Mouse (Mus musculus): ENCODE data around the gene B4galt7. TPM values are rescaled to one million over a fixed set of nuclear protein-coding genes. Genes with fewer than 3 reads are reported as not detected.

B4galt7 gene
- polyA plus RNA-seq, 1 experiment from 2014 or later: 40.9 TPM

GRCm38 (mm10) chr13:55592512-55593253 is 7.0 kb upstream of the B4galt7 start:
- no peaks in the 10 kb centered on the region for H3K27me3 ChIP-seq (replicated peaks; ENCODE audit: control insufficient read depth, insufficient read depth, low read length)
- peak overlapping the region; percentile 85 for H3K4me3 ChIP-seq (ENCODE audit: low read length)
- H3K36me3 ChIP-seq (ENCODE audit: control insufficient read depth, insufficient read depth, low read length): peaks cover 26% of the 10 kb centered on the region
- peaks cover 7% of the 10 kb centered on the region for H3K4me1 ChIP-seq (ENCODE audit: control insufficient read depth, insufficient read depth, low read depth, low read length)
- 5% methylated on average over 29 of the region's 29 CpGs for WGBS
- ATAC-seq: peak; percentile 98
- peak overlapping the region; percentile 81 for H3K4me2 ChIP-seq (ENCODE audit: low read length)
- no peaks in the 10 kb centered on the region for H3K9me3 ChIP-seq (ENCODE audit: control insufficient read depth, low read length)
- peak overlapping the region; percentile 91 for H3K9ac ChIP-seq (ENCODE audit: low read depth, low read length)
- peak overlapping the region; percentile 79 for H3K27ac ChIP-seq (ENCODE audit: low read depth, low read length)

- Histone ChIP-seq H3K27ac (ENCODE audit: low read depth, low read length) (peak overlapping the region; percentile 79), H3K4me3 (ENCODE audit: low read length) (peak overlapping the region; percentile 85), H3K27me3 (replicated peaks; ENCODE audit: control insufficient read depth, insufficient read depth, low read length) (no peaks in the 10 kb centered on the region), H3K36me3 (ENCODE audit: control insufficient read depth, insufficient read depth, low read length) (peaks cover 27% of the 10 kb centered on the region), H3K9ac (ENCODE audit: low read depth, low read length) (peak overlapping the region; percentile 91), H3K4me1 (ENCODE audit: control insufficient read depth, insufficient read depth, low read depth, low read length) (peaks cover 7% of the 10 kb centered on the region), H3K4me2 (ENCODE audit: low read length) (peak overlapping the region; percentile 81), H3K9me3 (ENCODE audit: control insufficient read depth, low read length) (no peaks in the 10 kb centered on the region)
- peak; percentile 74 for ATAC-seq
- under 1% methylated on average over 31 of the region's 31 CpGs for WGBS
Measured at GRCm38 (mm10) chr13:55593254-55593747, 6.4 kb upstream of the B4galt7 start.

GRCm38 (mm10) chr13:55595375-55595774 is 4.3 kb upstream of the B4galt7 start:
- Histone ChIP-seq H3K36me3 (ENCODE audit: control insufficient read depth, insufficient read depth, low read length) (peaks cover 27% of the 10 kb centered on the region), H3K9me3 (ENCODE audit: control insufficient read depth, low read length) (no peaks in the 10 kb centered on the region), H3K9ac (ENCODE audit: low read depth, low read length) (no peak overlapping the region), H3K4me1 (ENCODE audit: control insufficient read depth, insufficient read depth, low read depth, low read length) (peaks cover 14% of the 10 kb centered on the region), H3K27ac (ENCODE audit: low read depth, low read length) (no peak overlapping the region), H3K4me2 (ENCODE audit: low read length) (no peak overlapping the region), H3K27me3 (replicated peaks; ENCODE audit: control insufficient read depth, insufficient read depth, low read length) (no peaks in the 10 kb centered on the region), H3K4me3 (ENCODE audit: low read length) (no peak overlapping the region)
- no peak for ATAC-seq
- 68% methylated on average over 12 of the region's 12 CpGs for WGBS

GRCm38 (mm10) chr13:55596802-55597201 is 2.9 kb upstream of the B4galt7 start:
- Histone ChIP-seq H3K27me3 (replicated peaks; ENCODE audit: control insufficient read depth, insufficient read depth, low read length) (no peaks in the 10 kb centered on the region), H3K9me3 (ENCODE audit: control insufficient read depth, low read length) (no peaks in the 10 kb centered on the region), H3K9ac (ENCODE audit: low read depth, low read length) (no peak overlapping the region), H3K4me1 (ENCODE audit: control insufficient read depth, insufficient read depth, low read depth, low read length) (peaks cover 21% of the 10 kb centered on the region), H3K4me3 (ENCODE audit: low read length) (no peak overlapping the region), H3K27ac (ENCODE audit: low read depth, low read length) (no peak overlapping the region), H3K36me3 (ENCODE audit: control insufficient read depth, insufficient read depth, low read length) (peaks cover 27% of the 10 kb centered on the region), H3K4me2 (ENCODE audit: low read length) (no peak overlapping the region)
- WGBS: 96% methylated on average over 12 of the region's 12 CpGs
- ATAC-seq: no peak

- Histone ChIP-seq H3K27me3 (replicated peaks; ENCODE audit: control insufficient read depth, insufficient read depth, low read length) (no peaks in the 10 kb centered on the region), H3K36me3 (ENCODE audit: control insufficient read depth, insufficient read depth, low read length) (peaks cover 26% of the 10 kb centered on the region), H3K27ac (ENCODE audit: low read depth, low read length) (no peak overlapping the region), H3K9ac (ENCODE audit: low read depth, low read length) (peak overlapping the region; percentile 91), H3K9me3 (ENCODE audit: control insufficient read depth, low read length) (no peaks in the 10 kb centered on the region), H3K4me3 (ENCODE audit: low read length) (peak overlapping the region; percentile 86), H3K4me1 (ENCODE audit: control insufficient read depth, insufficient read depth, low read depth, low read length) (peaks cover 18% of the 10 kb centered on the region), H3K4me2 (ENCODE audit: low read length) (peak overlapping the region; percentile 76)
- ATAC-seq: peak; percentile 35; the same call in 1 of the 2 replicates
- 15% methylated on average over 9 of the region's 9 CpGs for WGBS
Measured at GRCm38 (mm10) chr13:55600657-55601056, 961 bp downstream of the B4galt7 start.

GRCm38 (mm10) chr13:55601611-55602010 is 1.9 kb downstream of the B4galt7 start:
- Histone ChIP-seq H3K9me3 (ENCODE audit: control insufficient read depth, low read length) (no peaks in the 10 kb centered on the region), H3K27me3 (replicated peaks; ENCODE audit: control insufficient read depth, insufficient read depth, low read length) (no peaks in the 10 kb centered on the region), H3K4me2 (ENCODE audit: low read length) (peak overlapping the region; percentile 36; the same call in 1 of the 2 replicates), H3K27ac (ENCODE audit: low read depth, low read length) (no peak overlapping the region), H3K9ac (ENCODE audit: low read depth, low read length) (no peak overlapping the region), H3K36me3 (ENCODE audit: control insufficient read depth, insufficient read depth, low read length) (peaks cover 20% of the 10 kb centered on the region), H3K4me3 (ENCODE audit: low read length) (no peak overlapping the region), H3K4me1 (ENCODE audit: control insufficient read depth, insufficient read depth, low read depth, low read length) (peaks cover 18% of the 10 kb centered on the region)
- 5% methylated on average over 3 of the region's 3 CpGs for WGBS
- ATAC-seq: no peak

- no peak for ATAC-seq
- Histone ChIP-seq H3K4me1 (ENCODE audit: control insufficient read depth, insufficient read depth, low read depth, low read length) (peaks cover 13% of the 10 kb centered on the region), H3K9me3 (ENCODE audit: control insufficient read depth, low read length) (no peaks in the 10 kb centered on the region), H3K27ac (ENCODE audit: low read depth, low read length) (no peak overlapping the region), H3K4me3 (ENCODE audit: low read length) (no peak overlapping the region), H3K27me3 (replicated peaks; ENCODE audit: control insufficient read depth, insufficient read depth, low read length) (no peaks in the 10 kb centered on the region), H3K9ac (ENCODE audit: low read depth, low read length) (no peak overlapping the region), H3K36me3 (ENCODE audit: control insufficient read depth, insufficient read depth, low read length) (peaks cover 20% of the 10 kb centered on the region), H3K4me2 (ENCODE audit: low read length) (no peak overlapping the region)
- 89% methylated on average over 3 of the region's 3 CpGs for WGBS
Measured at GRCm38 (mm10) chr13:55604606-55605005, 4.9 kb downstream of the B4galt7 start.

- Histone ChIP-seq H3K9ac (ENCODE audit: low read depth, low read length) (no peak overlapping the region), H3K9me3 (ENCODE audit: control insufficient read depth, low read length) (no peaks in the 10 kb centered on the region), H3K27ac (ENCODE audit: low read depth, low read length) (no peak overlapping the region), H3K4me2 (ENCODE audit: low read length) (no peak overlapping the region), H3K36me3 (ENCODE audit: control insufficient read depth, insufficient read depth, low read length) (peaks cover 23% of the 10 kb centered on the region), H3K4me3 (ENCODE audit: low read length) (no peak overlapping the region), H3K27me3 (replicated peaks; ENCODE audit: control insufficient read depth, insufficient read depth, low read length) (no peaks in the 10 kb centered on the region), H3K4me1 (ENCODE audit: control insufficient read depth, insufficient read depth, low read depth, low read length) (peaks cover 2% of the 10 kb centered on the region; the same call in 1 of the 2 replicates)
- 85% methylated on average over 10 of the region's 10 CpGs for WGBS
- ATAC-seq: no peak
Measured at GRCm38 (mm10) chr13:55606899-55607623, 7.4 kb downstream of the B4galt7 start.

- no peak for ATAC-seq
- no peaks in the 10 kb centered on the region for H3K9me3 ChIP-seq (ENCODE audit: control insufficient read depth, low read length)
- H3K27ac ChIP-seq (ENCODE audit: low read depth, low read length): no peak overlapping the region
- no peak overlapping the region for H3K9ac ChIP-seq (ENCODE audit: low read depth, low read length)
- WGBS: 90% methylated on average over 2 of the region's 2 CpGs
- no peak overlapping the region for H3K4me3 ChIP-seq (ENCODE audit: low read length)
- peaks cover 23% of the 10 kb centered on the region for H3K36me3 ChIP-seq (ENCODE audit: control insufficient read depth, insufficient read depth, low read length)
- no peak overlapping the region for H3K4me2 ChIP-seq (ENCODE audit: low read length)
- H3K4me1 ChIP-seq (ENCODE audit: control insufficient read depth, insufficient read depth, low read depth, low read length): no peaks in the 10 kb centered on the region
- H3K27me3 ChIP-seq (replicated peaks; ENCODE audit: control insufficient read depth, insufficient read depth, low read length): no peaks in the 10 kb centered on the region
Measured at GRCm38 (mm10) chr13:55607624-55608006, 7.9 kb downstream of the B4galt7 start.
